Mouse (Mus musculus): ENCODE measurements around the gene Rhof. TPM values are rescaled to one million over a fixed set of nuclear protein-coding genes. Genes with fewer than 3 reads are reported as not detected.

Gene Rhof
- polyA plus RNA-seq, 1 experiment from 2014 or later = 2.5 TPM

- Histone ChIP-seq H3K4me3 (ENCODE audit: low read depth, low read length) (no peak overlapping the region), H3K9me3 (ENCODE audit: low read depth, low read length) (no peaks in the 10 kb centered on the region), H3K9ac (no peak overlapping the region), H3K27me3 (ENCODE audit: insufficient read depth, low read length) (no peaks in the 10 kb centered on the region), H3K36me3 (ENCODE audit: insufficient read depth) (peaks cover 48% of the 10 kb centered on the region), H3K4me2 (no peak overlapping the region), H3K27ac (ENCODE audit: low read depth) (no peak overlapping the region), H3K4me1 (ENCODE audit: insufficient read depth) (no peaks in the 10 kb centered on the region)
- ATAC-seq (ENCODE audit: insufficient read depth) = no peak
- 71% methylated on average over 5 of the region's 5 CpGs for WGBS
- TF ChIP-seq CTCF (IDR thresholded peaks at IDR 0.05; ENCODE audit: low read depth) = no peak
- no peak for DNase-seq
Measured at GRCm38 (mm10) chr5:123167591-123167990, 35.1 kb upstream of the Rhof start.

- no peak overlapping the region for H3K4me2 ChIP-seq
- ATAC-seq (ENCODE audit: insufficient read depth) (no peak), DNase-seq (no peak)
- TF ChIP-seq CTCF (IDR thresholded peaks at IDR 0.05; ENCODE audit: low read depth) = no peak
- no peak overlapping the region for H3K27ac ChIP-seq (ENCODE audit: low read depth)
- no peaks in the 10 kb centered on the region for H3K27me3 ChIP-seq (ENCODE audit: insufficient read depth, low read length)
- 82% methylated on average over 10 of the region's 10 CpGs for WGBS
- H3K9me3 ChIP-seq (ENCODE audit: low read depth, low read length) = no peaks in the 10 kb centered on the region
- H3K4me1 ChIP-seq (ENCODE audit: insufficient read depth) = no peaks in the 10 kb centered on the region
- no peak overlapping the region for H3K4me3 ChIP-seq (ENCODE audit: low read depth, low read length)
- H3K9ac ChIP-seq = no peak overlapping the region
- peaks cover 60% of the 10 kb centered on the region for H3K36me3 ChIP-seq (ENCODE audit: insufficient read depth)
Measured at GRCm38 (mm10) chr5:123166437-123166836, 33.9 kb upstream of the Rhof start.

GRCm38 (mm10) chr5:123162942-123163341 lies 30.4 kb upstream of the Rhof start:
- Histone ChIP-seq H3K9me3 (ENCODE audit: low read depth, low read length) (no peaks in the 10 kb centered on the region), H3K4me2 (no peak overlapping the region), H3K27me3 (ENCODE audit: insufficient read depth, low read length) (no peaks in the 10 kb centered on the region), H3K4me1 (ENCODE audit: insufficient read depth) (no peaks in the 10 kb centered on the region), H3K36me3 (ENCODE audit: insufficient read depth) (peaks cover 93% of the 10 kb centered on the region), H3K27ac (ENCODE audit: low read depth) (no peak overlapping the region), H3K9ac (no peak overlapping the region), H3K4me3 (ENCODE audit: low read depth, low read length) (no peak overlapping the region)
- 64% methylated on average over 9 of the region's 9 CpGs for WGBS
- no peak for DNase-seq
- ATAC-seq (ENCODE audit: insufficient read depth) = 0 out of 2 replicates have a peak, but pooled peaks have one; percentile 16
- no peak for TF ChIP-seq CTCF (IDR thresholded peaks at IDR 0.05; ENCODE audit: low read depth)

GRCm38 (mm10) chr5:123160341-123160740 lies 27.8 kb upstream of the Rhof start:
- Histone ChIP-seq H3K27me3 (ENCODE audit: insufficient read depth, low read length) (no peaks in the 10 kb centered on the region), H3K4me1 (ENCODE audit: insufficient read depth) (no peaks in the 10 kb centered on the region), H3K9ac (no peak overlapping the region), H3K9me3 (ENCODE audit: low read depth, low read length) (no peaks in the 10 kb centered on the region), H3K36me3 (ENCODE audit: insufficient read depth) (peaks cover 90% of the 10 kb centered on the region), H3K4me3 (ENCODE audit: low read depth, low read length) (no peak overlapping the region), H3K27ac (ENCODE audit: low read depth) (no peak overlapping the region), H3K4me2 (no peak overlapping the region)
- WGBS = 79% methylated on average over 15 of the region's 15 CpGs
- DNase-seq (no peak), ATAC-seq (ENCODE audit: insufficient read depth) (no peak)
- no peak for TF ChIP-seq CTCF (IDR thresholded peaks at IDR 0.05; ENCODE audit: low read depth)

GRCm38 (mm10) chr5:123159866-123160265 lies 27.4 kb upstream of the Rhof start:
- Histone ChIP-seq H3K9me3 (ENCODE audit: low read depth, low read length) (no peaks in the 10 kb centered on the region), H3K9ac (no peak overlapping the region), H3K4me2 (no peak overlapping the region), H3K36me3 (ENCODE audit: insufficient read depth) (peaks cover 93% of the 10 kb centered on the region), H3K4me3 (ENCODE audit: low read depth, low read length) (no peak overlapping the region), H3K4me1 (ENCODE audit: insufficient read depth) (no peaks in the 10 kb centered on the region), H3K27me3 (ENCODE audit: insufficient read depth, low read length) (no peaks in the 10 kb centered on the region), H3K27ac (ENCODE audit: low read depth) (no peak overlapping the region)
- ATAC-seq (ENCODE audit: insufficient read depth) = no peak
- DNase-seq = no peak
- WGBS = 83% methylated on average over 13 of the region's 15 CpGs
- TF ChIP-seq CTCF (IDR thresholded peaks at IDR 0.05; ENCODE audit: low read depth) = no peak

GRCm38 (mm10) chr5:123159446-123159845 lies 27.0 kb upstream of the Rhof start:
- WGBS = 89% methylated on average over 4 of the region's 4 CpGs
- no peak for ATAC-seq (ENCODE audit: insufficient read depth)
- DNase-seq = no peak
- TF ChIP-seq CTCF (IDR thresholded peaks at IDR 0.05; ENCODE audit: low read depth) = no peak
- H3K4me3 ChIP-seq (ENCODE audit: low read depth, low read length) = no peak overlapping the region
- no peak overlapping the region for H3K4me2 ChIP-seq
- H3K27ac ChIP-seq (ENCODE audit: low read depth) = no peak overlapping the region
- H3K9ac ChIP-seq = no peak overlapping the region
- no peaks in the 10 kb centered on the region for H3K4me1 ChIP-seq (ENCODE audit: insufficient read depth)
- no peaks in the 10 kb centered on the region for H3K27me3 ChIP-seq (ENCODE audit: insufficient read depth, low read length)
- peaks cover 93% of the 10 kb centered on the region for H3K36me3 ChIP-seq (ENCODE audit: insufficient read depth)
- H3K9me3 ChIP-seq (ENCODE audit: low read depth, low read length) = no peaks in the 10 kb centered on the region

- 84% methylated on average over 4 of the region's 4 CpGs for WGBS
- ATAC-seq (ENCODE audit: insufficient read depth) (no peak), DNase-seq (no peak)
- no peak for TF ChIP-seq CTCF (IDR thresholded peaks at IDR 0.05; ENCODE audit: low read depth)
- Histone ChIP-seq H3K9me3 (ENCODE audit: low read depth, low read length) (no peaks in the 10 kb centered on the region), H3K9ac (no peak overlapping the region), H3K4me1 (ENCODE audit: insufficient read depth) (no peaks in the 10 kb centered on the region), H3K27me3 (ENCODE audit: insufficient read depth, low read length) (no peaks in the 10 kb centered on the region), H3K4me3 (ENCODE audit: low read depth, low read length) (no peak overlapping the region), H3K27ac (ENCODE audit: low read depth) (no peak overlapping the region), H3K36me3 (ENCODE audit: insufficient read depth) (peaks cover 92% of the 10 kb centered on the region), H3K4me2 (no peak overlapping the region)
Measured at GRCm38 (mm10) chr5:123157972-123158371, 25.5 kb upstream of the Rhof start.

- Histone ChIP-seq H3K9me3 (ENCODE audit: low read depth, low read length) (no peaks in the 10 kb centered on the region), H3K9ac (no peak overlapping the region), H3K4me3 (ENCODE audit: low read depth, low read length) (no peak overlapping the region), H3K4me2 (no peak overlapping the region), H3K36me3 (ENCODE audit: insufficient read depth) (peaks cover 92% of the 10 kb centered on the region), H3K27ac (ENCODE audit: low read depth) (no peak overlapping the region), H3K4me1 (ENCODE audit: insufficient read depth) (no peaks in the 10 kb centered on the region), H3K27me3 (ENCODE audit: insufficient read depth, low read length) (no peaks in the 10 kb centered on the region)
- peak; percentile 68 for TF ChIP-seq CTCF (IDR thresholded peaks at IDR 0.05; ENCODE audit: low read depth)
- 82% methylated on average over 12 of the region's 12 CpGs for WGBS
- DNase-seq = no peak
- ATAC-seq (ENCODE audit: insufficient read depth) = no peak
Measured at GRCm38 (mm10) chr5:123156763-123157162, 24.3 kb upstream of the Rhof start.
